Mouse (Mus musculus): ENCODE data around the gene Usp20.
A peak's percentile ranks its signal among the peaks of the same experiment; 100 is the strongest.
"Not testable (repeated sequence)": the region's sequence is repeated elsewhere in the genome, so short reads cannot be mapped to it uniquely, and the experiment has no call there.

The Usp20 gene

GRCm38 (mm10) chr2:30981790-30982513 is at the start of gene Usp20, which contains the start of gene BC005624:
TSS of gene Usp20 (plus strand) at chr2:30982279.
TSS of gene BC005624 (minus strand) at chr2:30982201.
- DNase-seq (ENCODE audit: low spot score) = peak; percentile 100

- DNase-seq (ENCODE audit: low spot score) = no peak
Observed at GRCm38 (mm10) chr2:30933032-30933431, 49.0 kb upstream of the Usp20 start.

DNA sequence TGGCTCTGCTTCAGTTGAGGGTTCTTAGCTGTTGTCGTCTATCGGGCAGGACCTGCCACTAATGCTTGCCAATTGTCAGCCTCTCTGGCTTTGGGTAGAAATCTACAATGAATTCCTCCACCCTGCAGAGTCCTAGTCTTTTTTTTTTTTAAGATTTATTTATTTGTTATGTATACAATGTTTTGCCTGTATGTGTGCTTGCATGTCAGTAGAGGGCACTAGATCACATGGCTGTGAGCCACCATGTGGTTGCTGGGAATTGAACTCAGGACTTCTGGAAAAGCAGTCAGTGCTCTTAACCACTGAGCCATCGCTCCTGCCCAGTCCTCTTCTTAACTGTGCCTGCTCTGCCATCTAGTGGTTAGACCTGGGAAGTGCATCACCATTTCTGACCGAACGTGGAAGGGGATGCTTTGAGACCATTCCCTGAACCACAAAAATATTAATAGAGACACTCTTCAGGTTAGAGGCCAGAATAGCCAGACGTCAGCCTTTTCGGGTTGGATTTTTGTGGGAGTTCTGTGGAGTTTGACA is 48.1 kb upstream of the Usp20 start:
- peak; percentile 61 for DNase-seq (ENCODE audit: low spot score)

DNA sequence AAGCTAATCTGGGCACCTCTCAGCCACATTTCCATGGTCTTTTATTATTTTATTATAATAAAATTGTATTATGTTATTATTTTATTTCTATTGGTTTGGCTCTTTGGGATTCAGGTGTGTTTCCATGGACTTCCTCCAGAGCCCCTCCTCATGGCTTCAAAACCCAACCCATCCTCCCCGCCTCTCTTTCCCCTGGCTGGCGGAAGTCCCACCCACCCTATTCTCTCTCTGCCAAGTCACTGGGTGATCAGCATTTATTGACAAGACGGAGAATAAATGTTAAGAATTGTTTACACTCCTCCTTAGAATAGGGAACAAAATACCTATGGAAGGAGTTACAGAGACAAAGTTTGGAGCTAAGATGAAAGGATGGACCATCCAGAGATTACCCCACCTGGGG is 45.3 kb upstream of the Usp20 start:
- no peak for DNase-seq (ENCODE audit: low spot score)

DNA sequence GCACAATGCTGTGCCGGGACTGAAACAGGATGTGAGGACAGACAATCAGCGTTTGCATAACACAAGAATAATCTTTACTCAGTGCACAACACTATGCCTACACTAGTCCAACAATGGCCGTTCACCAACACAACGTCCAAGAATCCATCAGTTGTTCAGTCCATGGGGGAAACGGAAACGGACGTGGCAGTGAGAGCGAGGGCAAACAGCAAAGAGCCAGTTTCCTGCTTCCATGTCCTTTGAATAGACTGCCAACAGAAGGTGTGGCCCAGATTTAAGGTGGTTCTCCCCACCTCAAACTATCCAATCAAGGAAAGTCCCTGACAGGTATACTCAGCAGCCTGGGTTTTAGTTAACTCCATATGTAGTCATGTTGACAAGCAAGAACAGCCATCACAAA is 44.3 kb upstream of the Usp20 start:
- DNase-seq (ENCODE audit: low spot score) = no peak

GRCm38 (mm10) chr2:30938574-30938991 is 43.5 kb upstream of the Usp20 start:
- no peak for DNase-seq (ENCODE audit: low spot score)

DNA sequence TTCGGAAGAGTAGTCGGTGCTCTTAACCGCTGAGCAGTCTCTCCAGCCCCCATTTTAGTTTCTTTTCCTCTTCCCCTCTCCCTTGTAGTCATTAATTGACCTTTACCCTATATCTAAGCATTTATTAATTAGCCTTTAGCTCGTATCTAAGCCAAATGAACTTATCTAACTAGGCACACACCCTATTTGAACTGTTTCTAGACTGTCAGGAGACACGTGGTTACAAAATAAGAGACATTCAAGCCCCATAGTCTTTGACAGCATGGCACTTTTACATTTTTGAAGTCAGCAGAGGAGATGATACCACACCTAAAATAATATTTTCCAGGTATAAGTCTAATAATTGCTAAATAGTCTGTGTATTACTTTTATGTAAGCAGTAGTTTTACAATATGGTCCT is 40.5 kb upstream of the Usp20 start:
- no peak for DNase-seq (ENCODE audit: low spot score)

GRCm38 (mm10) chr2:30942116-30942515 is 40.0 kb upstream of the Usp20 start:
- DNase-seq (ENCODE audit: low spot score) = not testable (repeated sequence)

DNA sequence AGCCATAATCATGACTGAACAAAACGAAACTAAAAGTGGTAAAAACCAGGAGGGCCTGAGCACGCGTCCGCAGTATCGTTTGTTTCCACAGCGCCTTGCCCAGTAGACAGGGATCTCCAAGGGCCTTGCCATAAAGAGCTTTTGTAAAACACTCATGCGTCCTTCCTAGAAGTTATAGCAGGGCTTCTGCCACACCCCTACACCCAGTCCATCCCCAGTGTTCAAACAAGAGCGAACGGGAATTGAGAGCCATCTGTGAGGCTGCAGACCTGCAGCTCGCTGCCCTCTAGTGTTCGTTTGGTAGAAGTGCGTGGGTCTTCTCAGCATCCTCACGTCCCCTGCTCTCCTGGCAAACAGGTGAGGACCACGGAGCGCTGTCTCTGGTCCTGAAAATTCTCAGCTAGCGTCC is 39.5 kb upstream of the Usp20 start:
- peak; percentile 75 for DNase-seq (ENCODE audit: low spot score)

DNA sequence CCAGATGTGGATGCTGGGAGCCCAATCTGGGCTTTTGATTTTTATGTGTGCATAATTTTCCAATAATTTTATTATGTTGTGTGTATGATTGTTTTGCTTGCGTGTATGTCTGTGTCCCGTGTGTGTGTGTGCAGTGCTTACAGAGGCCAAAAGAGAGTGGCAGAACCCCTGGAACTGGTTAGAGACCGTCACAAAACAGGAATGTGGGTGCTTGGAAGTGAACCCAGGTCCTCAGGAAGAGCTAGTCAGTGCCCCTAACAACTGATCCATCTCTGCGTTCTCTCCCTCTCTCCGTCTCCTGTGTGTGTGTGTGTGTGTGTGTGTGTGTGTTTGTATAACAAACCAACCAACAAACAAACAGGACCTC is 29.6 kb upstream of the Usp20 start:
- no peak for DNase-seq (ENCODE audit: low spot score)

GRCm38 (mm10) chr2:30952824-30953490 is 29.1 kb upstream of the Usp20 start, which contains the start of gene Tor1b:
TSS of gene Tor1b (plus strand) at chr2:30952959.
- peak; percentile 88 for DNase-seq (ENCODE audit: low spot score)

DNA sequence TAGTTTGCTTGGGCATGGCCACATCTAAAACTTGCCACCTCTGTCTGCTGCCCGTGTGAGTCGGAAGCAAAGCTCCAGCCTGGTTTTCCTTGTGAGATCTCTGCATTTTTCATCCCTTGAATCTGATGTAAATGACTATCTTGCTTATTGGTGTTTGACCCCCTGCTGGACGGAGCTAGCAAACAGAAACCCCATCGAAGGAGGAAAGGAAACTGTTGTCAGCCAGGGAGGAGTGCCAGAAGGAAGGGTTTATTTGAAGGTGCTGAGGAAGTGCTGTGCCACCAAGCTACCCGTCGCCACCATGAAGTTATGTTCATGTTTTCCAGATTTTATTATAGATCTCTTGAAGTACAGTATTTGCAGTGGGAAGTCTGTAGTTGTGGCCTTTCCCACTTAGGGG is 27.3 kb upstream of the Usp20 start:
- DNase-seq (ENCODE audit: low spot score) = no peak

- no peak for DNase-seq (ENCODE audit: low spot score)
Observed at GRCm38 (mm10) chr2:30957511-30957910, 24.6 kb upstream of the Usp20 start.

DNA sequence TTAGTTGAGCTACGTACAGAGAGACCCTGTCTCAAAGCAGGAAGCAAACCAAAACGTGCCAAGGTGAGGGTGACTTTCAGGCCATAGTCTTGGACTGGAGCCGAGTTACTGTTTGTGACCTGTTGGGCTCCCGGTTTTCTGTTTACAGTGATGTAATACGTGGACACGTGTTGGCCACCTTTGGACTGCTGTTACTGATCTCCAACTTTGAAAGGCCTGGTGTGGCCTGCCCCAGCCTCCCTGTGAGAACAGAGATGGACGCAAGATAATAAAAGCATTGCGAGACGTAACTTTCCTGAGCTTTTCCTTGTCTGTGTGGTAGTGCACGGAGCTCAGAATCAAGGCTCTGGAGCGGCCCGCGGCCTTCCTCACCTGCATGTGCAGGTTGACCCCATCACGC is 23.4 kb upstream of the Usp20 start:
- DNase-seq (ENCODE audit: low spot score) = no peak

DNA sequence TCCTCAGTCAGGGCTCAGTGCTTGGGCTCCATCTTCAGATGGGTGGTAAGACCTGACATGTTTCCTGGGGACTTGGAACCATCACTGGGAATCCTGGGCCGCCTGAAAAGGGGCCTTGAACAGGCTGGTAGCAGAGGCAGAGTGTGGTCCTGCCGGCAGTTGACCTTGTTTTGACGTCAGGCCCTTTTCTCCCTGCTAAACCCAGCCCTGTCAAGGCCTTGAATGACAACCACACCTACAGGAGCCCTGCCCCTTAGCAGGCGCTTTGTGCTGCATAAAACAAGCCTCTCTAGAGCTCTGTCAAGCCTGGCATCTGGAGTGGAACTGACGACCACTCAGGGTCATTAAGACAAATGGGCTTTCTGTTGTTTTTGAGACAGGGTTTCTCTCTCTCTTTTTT is 22.2 kb upstream of the Usp20 start:
- no peak for DNase-seq (ENCODE audit: low spot score)

DNA sequence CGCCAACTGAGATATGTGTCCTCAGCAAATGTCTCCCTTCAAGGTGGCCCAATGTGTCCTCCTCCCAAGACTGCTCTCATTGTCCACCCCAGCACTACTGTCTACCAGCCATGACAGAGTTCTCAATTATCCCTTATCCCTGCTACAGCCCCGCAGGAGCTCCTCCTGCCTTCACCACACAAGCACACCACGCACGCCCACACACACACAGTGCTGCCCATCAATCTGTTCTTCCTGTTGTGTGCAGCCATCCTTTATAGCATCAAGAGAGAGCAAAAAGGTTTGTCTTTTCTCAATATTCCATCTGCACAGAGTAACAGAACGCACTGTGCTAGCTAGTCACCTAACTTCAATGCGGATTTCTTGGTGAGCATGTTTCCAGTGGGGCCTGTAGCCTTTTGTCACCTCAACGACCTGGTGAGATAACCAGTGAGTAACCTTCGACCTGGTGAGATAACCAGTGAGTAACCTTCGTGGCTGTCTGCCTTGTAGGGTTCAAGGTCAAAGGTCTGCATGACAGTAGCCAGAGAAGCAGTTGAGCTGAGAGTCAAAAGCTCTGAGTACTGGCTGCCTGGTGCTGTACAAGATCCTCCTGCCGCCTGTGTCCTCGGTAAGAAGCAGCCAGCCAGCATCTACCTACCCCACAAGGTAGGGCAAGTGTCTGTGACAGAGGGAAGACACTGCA is 19.4 kb upstream of the Usp20 start:
- DNase-seq (ENCODE audit: low spot score) = no peak

- no peak for DNase-seq (ENCODE audit: low spot score)
Observed at GRCm38 (mm10) chr2:30965627-30966026, 16.5 kb upstream of the Usp20 start.

- peak; percentile 47 for DNase-seq (ENCODE audit: low spot score)
Observed at GRCm38 (mm10) chr2:30966826-30967225, 15.3 kb upstream of the Usp20 start.

- DNase-seq (ENCODE audit: low spot score) = peak; percentile 81
Observed at GRCm38 (mm10) chr2:30967352-30968327, 14.4 kb upstream of the Usp20 start, which contains the start of gene Tor1a. TSS of gene Tor1a (minus strand) at chr2:30967933.

DNA sequence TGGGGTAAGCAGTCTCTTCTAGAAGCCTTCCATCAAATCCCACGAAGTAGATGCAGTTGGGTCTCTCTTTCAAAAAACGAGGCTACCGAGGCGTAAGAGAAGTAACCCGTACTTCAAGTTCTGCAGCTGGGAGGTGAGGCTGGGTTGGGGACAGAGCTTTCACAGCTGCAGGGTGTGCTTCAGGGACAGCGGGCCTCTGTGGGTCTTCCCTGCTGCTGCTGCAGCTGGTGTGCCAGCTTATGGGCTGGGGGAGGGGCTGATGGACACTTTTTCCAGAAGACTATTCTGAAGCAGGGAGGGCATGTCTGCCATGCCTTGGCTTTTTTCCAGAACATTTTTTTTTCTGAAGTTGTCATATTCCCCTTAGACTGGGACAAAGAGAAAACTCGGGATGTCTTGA is 945 bp downstream of the Usp20 start:
- DNase-seq (ENCODE audit: low spot score) = no peak
